ENCODE assay signal across 25 mouse cellular contexts in the genomic region with DNA sequence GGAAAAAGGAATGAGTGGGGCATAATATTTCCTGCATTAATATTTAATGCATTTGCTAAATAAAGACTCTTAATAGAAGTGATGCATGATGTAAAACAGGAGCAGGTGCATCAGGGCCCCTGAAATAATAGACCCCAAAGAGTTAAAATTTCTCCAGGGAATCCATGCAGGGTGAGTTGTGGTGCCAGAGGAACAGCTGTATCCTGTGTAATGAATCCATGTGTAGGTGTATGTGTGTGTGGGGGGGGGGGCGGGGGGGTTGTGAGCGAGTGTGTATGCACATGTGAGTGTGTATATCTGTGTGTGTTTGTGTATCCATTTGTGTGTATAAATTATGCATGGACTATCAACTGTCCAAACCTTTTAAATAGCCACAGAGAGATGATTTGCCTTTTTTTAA.
DNase-seq lines count a peak whose midpoint lies in the region; ATAC-seq lines count a peak whose summit lies in the region.
"Had no signal": no experiment of that assay in that cellular context is flagged by ENCODE, and none has a peak within 500 bp of the region (broad histone marks: within the 10 kb centered on the region; RNA-seq: fewer than 3 reads in every experiment).

No protein-coding gene starts in this region.

- no peak overlapping the region for H3K4me2 ChIP-seq in embryonic facial prominence, embryonic 14.5 days (ENCODE audit: low read depth, low read length)
- H3K4me2 ChIP-seq in hindbrain, embryonic 16.5 days (ENCODE audit: low read length): no peak overlapping the region
- no peak overlapping the region for H3K4me2 ChIP-seq in hindbrain, embryonic 14.5 days (replicated peaks)
- H3K4me2 ChIP-seq in neural tube, embryonic 12.5 days (replicated peaks): no peak overlapping the region
- H3K4me2 ChIP-seq in neural tube, embryonic 15.5 days: no peak overlapping the region
- H3K4me2 ChIP-seq: embryonic facial prominence, embryonic 15.5 days; heart, embryonic 12.5 days; heart, embryonic 15.5 days; hindbrain, embryonic 13.5 days; intestine, embryonic 15.5 days had no signal

- no peaks in the 10 kb centered on the region for H3K27me3 ChIP-seq in embryonic facial prominence, embryonic 14.5 days (replicated peaks; ENCODE audit: control insufficient read depth, insufficient read depth, low read length)
- no peaks in the 10 kb centered on the region for H3K27me3 ChIP-seq in embryonic facial prominence, embryonic 10.5 days (replicated peaks; ENCODE audit: low read depth, poor library complexity, severe bottlenecking)
- no peaks in the 10 kb centered on the region for H3K27me3 ChIP-seq in hindbrain, embryonic 16.5 days (replicated peaks; ENCODE audit: control insufficient read depth, insufficient read depth, low read length)
- H3K27me3 ChIP-seq in hindbrain, embryonic 14.5 days (ENCODE audit: control insufficient read depth, insufficient read depth, low read length): no peaks in the 10 kb centered on the region
- H3K27me3 ChIP-seq in neural tube, embryonic 12.5 days (replicated peaks): no peaks in the 10 kb centered on the region
- H3K27me3 ChIP-seq in neural tube, embryonic 15.5 days (replicated peaks): no peaks in the 10 kb centered on the region
- H3K27me3 ChIP-seq: embryonic facial prominence, embryonic 15.5 days; heart, embryonic 12.5 days; heart, embryonic 15.5 days; hindbrain, embryonic 13.5 days; intestine, embryonic 15.5 days had no signal

- H3K9ac ChIP-seq in embryonic facial prominence, embryonic 14.5 days (ENCODE audit: low read depth, low read length): no peak overlapping the region
- H3K9ac ChIP-seq in hindbrain, embryonic 16.5 days (ENCODE audit: low read depth, low read length): no peak overlapping the region
- no peak overlapping the region for H3K9ac ChIP-seq in hindbrain, embryonic 14.5 days
- no peak overlapping the region for H3K9ac ChIP-seq in neural tube, embryonic 12.5 days
- H3K9ac ChIP-seq in neural tube, embryonic 15.5 days (replicated peaks): no peak overlapping the region
- H3K9ac ChIP-seq: embryonic facial prominence, embryonic 15.5 days; forebrain, postnatal 0 days; heart, embryonic 12.5 days; heart, embryonic 15.5 days; hindbrain, embryonic 13.5 days; intestine, embryonic 15.5 days had no signal

- no peak for DNase-seq in embryonic facial prominence, embryonic 14.5 days (ENCODE audit: low spot score)
- DNase-seq in embryonic facial prominence, embryonic 10.5 days (ENCODE audit: low spot score): no peak
- DNase-seq in hindbrain, embryonic 14.5 days (ENCODE audit: low spot score): no peak
- DNase-seq: adrenal gland, adult 8-10 months; adrenal gland, postnatal 25 days; cerebellum, adult 11-12 months; cerebellum, adult 8-10 months; cerebellum, postnatal 36 days; embryo, embryonic 11 days; forebrain, postnatal 0 days; gastrocnemius, adult 2 months; gastrocnemius, postnatal 14 days; heart, adult 18-20 months; heart, postnatal 10 days; heart, postnatal 36 days had no signal

- no peak overlapping the region for H3K4me3 ChIP-seq in embryonic facial prominence, embryonic 14.5 days (ENCODE audit: low read depth, low read length)
- H3K4me3 ChIP-seq in embryonic facial prominence, embryonic 10.5 days: no peak overlapping the region
- no peak overlapping the region for H3K4me3 ChIP-seq in hindbrain, embryonic 16.5 days (ENCODE audit: low read length)
- H3K4me3 ChIP-seq in hindbrain, embryonic 14.5 days (replicated peaks; ENCODE audit: low read length): no peak overlapping the region
- no peak overlapping the region for H3K4me3 ChIP-seq in neural tube, embryonic 12.5 days
- H3K4me3 ChIP-seq in neural tube, embryonic 15.5 days (replicated peaks): no peak overlapping the region
- H3K4me3 ChIP-seq: embryonic facial prominence, embryonic 15.5 days; gastrocnemius, adult 2 months; heart, embryonic 12.5 days; heart, embryonic 15.5 days; hindbrain, embryonic 13.5 days; intestine, embryonic 15.5 days had no signal

- peak; percentile 56 for ATAC-seq in embryonic facial prominence, embryonic 14.5 days (ENCODE audit: low read depth)
- 0 out of 2 replicates have a peak, but pooled peaks have one; percentile 3 for ATAC-seq in hindbrain, embryonic 16.5 days
- ATAC-seq in hindbrain, embryonic 14.5 days (ENCODE audit: low FRiP score): no peak
- peak; percentile 53 for ATAC-seq in neural tube, embryonic 12.5 days (ENCODE audit: low FRiP score, low read depth)
- no peak for ATAC-seq in neural tube, embryonic 15.5 days (ENCODE audit: low FRiP score)
- ATAC-seq: activated CD4-positive, CD25-positive, alpha-beta regulatory T cell, adult 4 months; forebrain, embryonic 14.5 days; forebrain, postnatal 0 days; intestine, embryonic 15.5 days had no signal

- no peaks in the 10 kb centered on the region for H3K36me3 ChIP-seq in embryonic facial prominence, embryonic 14.5 days (ENCODE audit: control insufficient read depth, insufficient read depth, low read length)
- no peaks in the 10 kb centered on the region for H3K36me3 ChIP-seq in embryonic facial prominence, embryonic 10.5 days (replicated peaks)
- H3K36me3 ChIP-seq in hindbrain, embryonic 16.5 days (ENCODE audit: control insufficient read depth, insufficient read depth, low read length): no peaks in the 10 kb centered on the region
- no peaks in the 10 kb centered on the region for H3K36me3 ChIP-seq in hindbrain, embryonic 14.5 days (replicated peaks; ENCODE audit: control insufficient read depth, insufficient read depth)
- H3K36me3 ChIP-seq in neural tube, embryonic 12.5 days: no peaks in the 10 kb centered on the region
- no peaks in the 10 kb centered on the region for H3K36me3 ChIP-seq in neural tube, embryonic 15.5 days
- H3K36me3 ChIP-seq: embryonic facial prominence, embryonic 15.5 days; heart, embryonic 12.5 days; heart, embryonic 15.5 days; hindbrain, embryonic 13.5 days; intestine, embryonic 15.5 days had no signal

- H3K9me3 ChIP-seq in embryonic facial prominence, embryonic 14.5 days (ENCODE audit: control insufficient read depth, low read length): no peaks in the 10 kb centered on the region
- H3K9me3 ChIP-seq in embryonic facial prominence, embryonic 10.5 days: no peaks in the 10 kb centered on the region
- H3K9me3 ChIP-seq in hindbrain, embryonic 16.5 days (ENCODE audit: control insufficient read depth, low read length): no peaks in the 10 kb centered on the region
- no peaks in the 10 kb centered on the region for H3K9me3 ChIP-seq in hindbrain, embryonic 14.5 days (ENCODE audit: control insufficient read depth, low read length)
- no peaks in the 10 kb centered on the region for H3K9me3 ChIP-seq in neural tube, embryonic 12.5 days
- no peaks in the 10 kb centered on the region for H3K9me3 ChIP-seq in neural tube, embryonic 15.5 days (replicated peaks)
- H3K9me3 ChIP-seq: embryonic facial prominence, embryonic 15.5 days; heart, embryonic 15.5 days; hindbrain, embryonic 13.5 days; intestine, embryonic 15.5 days had no signal

- H3K27ac ChIP-seq in embryonic facial prominence, embryonic 14.5 days (replicated peaks; ENCODE audit: low read depth, low read length): no peak overlapping the region
- H3K27ac ChIP-seq in embryonic facial prominence, embryonic 10.5 days (replicated peaks): no peak overlapping the region
- H3K27ac ChIP-seq in hindbrain, embryonic 16.5 days (ENCODE audit: low read depth, low read length): no peak overlapping the region
- no peak overlapping the region; the same call in 1 of the 2 replicates for H3K27ac ChIP-seq in hindbrain, embryonic 14.5 days
- no peak overlapping the region for H3K27ac ChIP-seq in neural tube, embryonic 12.5 days
- no peak overlapping the region for H3K27ac ChIP-seq in neural tube, embryonic 15.5 days (replicated peaks)
- H3K27ac ChIP-seq: embryonic facial prominence, embryonic 15.5 days; gastrocnemius, adult 2 months; heart, embryonic 15.5 days; hindbrain, embryonic 13.5 days; intestine, embryonic 15.5 days had no signal

- H3K4me1 ChIP-seq in embryonic facial prominence, embryonic 14.5 days (ENCODE audit: control insufficient read depth, insufficient read depth, low read length): peaks cover 8% of the 10 kb centered on the region; the same call in 1 of the 2 replicates
- H3K4me1 ChIP-seq in embryonic facial prominence, embryonic 10.5 days: peaks cover 10% of the 10 kb centered on the region
- H3K4me1 ChIP-seq in hindbrain, embryonic 16.5 days (ENCODE audit: control insufficient read depth, insufficient read depth, low read depth, low read length): peaks cover 2% of the 10 kb centered on the region; the same call in 1 of the 2 replicates
- H3K4me1 ChIP-seq in hindbrain, embryonic 14.5 days (replicated peaks; ENCODE audit: control insufficient read depth, insufficient read depth, low read length): peaks cover 13% of the 10 kb centered on the region
- H3K4me1 ChIP-seq in neural tube, embryonic 12.5 days: no peaks in the 10 kb centered on the region
- H3K4me1 ChIP-seq in neural tube, embryonic 15.5 days: peaks cover 16% of the 10 kb centered on the region
- H3K4me1 ChIP-seq: heart, embryonic 15.5 days; intestine, embryonic 15.5 days had no signal

- WGBS in embryonic facial prominence, embryonic 14.5 days: 80% methylated on average over 2 of the region's 2 CpGs
- 87% methylated on average over 2 of the region's 2 CpGs for WGBS in embryonic facial prominence, embryonic 10.5 days
- WGBS in hindbrain, embryonic 16.5 days: 66% methylated on average over 2 of the region's 2 CpGs
- WGBS in hindbrain, embryonic 14.5 days: 58% methylated on average over 2 of the region's 2 CpGs
- WGBS in neural tube, embryonic 12.5 days: 85% methylated on average over 2 of the region's 2 CpGs
- WGBS in neural tube, embryonic 15.5 days: 53% methylated on average over 2 of the region's 2 CpGs

Comparison
In these comparisons a context has a peak if more than half of its experiments do, and no peak if none do; other contexts are left out.
1. ATAC-seq: peak in embryonic facial prominence, embryonic 14.5 days (single experiment), hindbrain, embryonic 16.5 days (single experiment) and neural tube, embryonic 12.5 days (single experiment); none in hindbrain, embryonic 14.5 days (single experiment) and neural tube, embryonic 15.5 days (single experiment).